Mouse (Mus musculus): ENCODE measurements at regions not wholly inside any gene's neighbourhood (a gene's known extent, or its start where the extent isn't known, plus 50 kb on each side); places are given as distances from the start of the nearest gene placed in this dataset.
A peak's percentile ranks its signal among the peaks of the same experiment; 100 is the strongest.

DNA sequence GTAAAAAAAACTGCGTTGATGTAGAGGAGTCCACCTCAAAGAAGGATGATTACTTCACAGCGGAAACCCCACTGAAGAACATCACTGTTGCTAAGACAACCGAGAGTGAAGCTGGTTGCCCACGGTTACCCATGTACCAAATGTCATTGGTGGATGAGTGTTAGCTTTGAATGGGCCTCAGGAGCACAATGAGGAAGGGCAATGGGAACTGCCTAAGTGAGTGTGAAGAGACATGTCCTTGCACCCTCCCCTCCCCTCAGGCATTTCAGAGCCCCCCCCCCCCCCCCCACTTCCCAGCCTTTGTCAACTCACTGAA is 96.1 kb upstream of the Chd2 start:
- Histone ChIP-seq H3K4me2 (no peak overlapping the region), H3K4me3 (no peak overlapping the region), H3K27me3 (replicated peaks) (no peaks in the 10 kb centered on the region), H3K9ac (no peak overlapping the region), H3K9me3 (no peaks in the 10 kb centered on the region), H3K36me3 (no peaks in the 10 kb centered on the region), H3K27ac (replicated peaks) (no peak overlapping the region), H3K4me1 (0 out of 2 replicates have a peak, but pooled peaks cover 3% of the 10 kb centered on the region)
- 75% methylated on average over 4 of the region's 4 CpGs for WGBS
- ATAC-seq (ENCODE audit: extremely low read depth, insufficient number of reproducible peaks, low FRiP score, low TSS enrichment): no peak

DNA sequence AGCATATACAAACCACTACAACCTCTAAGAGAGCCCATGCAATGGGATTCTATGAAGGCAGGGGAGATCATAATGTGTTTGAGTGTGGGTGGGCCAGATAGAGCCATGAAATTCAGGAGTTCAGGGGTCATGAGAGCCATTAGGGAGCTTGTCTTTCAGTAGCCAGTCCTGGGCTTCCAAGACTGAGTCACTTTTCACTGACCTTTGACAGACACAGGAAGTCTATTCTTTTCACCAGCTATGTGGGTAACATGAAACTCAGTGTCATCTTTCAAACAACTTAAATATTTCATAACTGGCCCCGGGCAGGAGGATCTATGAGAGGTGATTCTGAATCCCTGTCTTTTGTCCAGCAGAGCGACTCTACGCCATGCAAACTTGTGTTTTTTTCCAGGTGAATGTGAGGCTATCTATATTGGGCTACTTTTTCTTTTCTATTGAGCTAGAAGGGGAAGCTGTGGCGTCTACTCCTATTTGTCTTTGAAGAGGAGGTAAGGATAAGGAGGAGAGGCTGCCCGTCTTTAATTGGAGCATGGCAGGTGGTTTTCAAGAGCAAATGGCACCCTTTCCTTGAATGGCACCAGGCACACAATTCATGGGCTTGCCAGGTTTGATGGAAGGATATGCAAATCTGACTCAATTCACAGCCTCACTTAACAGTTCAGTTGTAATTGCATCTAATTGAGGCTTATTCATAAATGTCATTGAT is 95.6 kb upstream of the Chd2 start:
- no peak overlapping the region for H3K4me3 ChIP-seq
- no peaks in the 10 kb centered on the region for H3K36me3 ChIP-seq
- H3K4me2 ChIP-seq: no peak overlapping the region
- 74% methylated on average over 5 of the region's 5 CpGs for WGBS
- ATAC-seq (ENCODE audit: extremely low read depth, insufficient number of reproducible peaks, low FRiP score, low TSS enrichment): no peak
- no peak overlapping the region for H3K9ac ChIP-seq
- H3K4me1 ChIP-seq: 0 out of 2 replicates have a peak, but pooled peaks cover 3% of the 10 kb centered on the region
- H3K9me3 ChIP-seq: 0 out of 2 replicates have a peak, but pooled peaks cover under 1% of the 10 kb centered on the region
- H3K27me3 ChIP-seq (replicated peaks): no peaks in the 10 kb centered on the region
- no peak overlapping the region for H3K27ac ChIP-seq (replicated peaks)

DNA sequence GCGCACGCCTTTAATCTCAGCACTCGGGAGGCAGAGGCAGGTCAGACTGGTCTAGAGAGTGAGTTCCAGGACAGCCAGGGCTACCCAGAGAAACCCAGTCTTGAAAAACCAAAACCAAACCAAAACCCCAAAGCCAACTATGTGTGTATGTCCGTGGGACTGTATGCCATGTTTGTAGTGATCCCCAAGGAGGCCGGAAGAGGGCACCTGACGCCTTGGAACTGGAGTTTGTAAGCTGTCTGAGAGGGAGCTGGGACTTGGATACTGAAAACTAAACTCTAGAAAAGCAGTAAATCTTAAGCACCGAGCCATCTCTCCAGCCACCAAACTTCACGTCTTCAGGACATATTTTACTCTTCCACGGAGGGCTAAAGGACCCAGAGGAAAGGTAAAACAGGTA is 93.8 kb upstream of the Chd2 start:
- no peak for ATAC-seq (ENCODE audit: extremely low read depth, insufficient number of reproducible peaks, low FRiP score, low TSS enrichment)
- H3K4me2 ChIP-seq: no peak overlapping the region
- 85% methylated on average over 9 of the region's 9 CpGs for WGBS

DNA sequence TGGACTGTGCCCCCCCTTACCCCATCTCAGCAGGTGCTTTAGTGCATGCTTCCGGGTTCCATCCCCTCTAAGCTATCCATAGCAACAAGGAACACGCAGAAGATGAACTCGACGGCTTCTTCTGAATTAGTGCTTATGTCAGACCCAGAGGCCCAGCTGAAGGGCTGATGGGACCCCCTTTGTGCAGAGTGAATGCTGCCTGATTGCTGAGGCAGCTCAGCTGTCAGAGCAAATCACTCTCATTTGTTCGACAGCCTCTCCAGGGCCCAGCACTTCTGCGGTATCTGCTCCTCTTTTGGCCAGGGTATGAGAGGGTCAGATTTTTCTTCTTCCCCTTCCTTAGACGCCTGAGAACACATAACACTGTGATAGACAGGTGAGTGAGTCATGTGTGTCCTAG is 89.2 kb upstream of the Chd2 start:
- no peak overlapping the region for H3K4me3 ChIP-seq
- no peak overlapping the region for H3K9ac ChIP-seq
- H3K9me3 ChIP-seq: peaks cover 4% of the 10 kb centered on the region; the same call in 1 of the 2 replicates
- 48% methylated on average over 7 of the region's 7 CpGs for WGBS
- H3K4me1 ChIP-seq: peaks cover 4% of the 10 kb centered on the region; the same call in 1 of the 2 replicates
- H3K27me3 ChIP-seq (replicated peaks): no peaks in the 10 kb centered on the region
- H3K4me2 ChIP-seq: no peak overlapping the region
- ATAC-seq (ENCODE audit: extremely low read depth, insufficient number of reproducible peaks, low FRiP score, low TSS enrichment): no peak
- H3K27ac ChIP-seq (replicated peaks): no peak overlapping the region
- no peaks in the 10 kb centered on the region for H3K36me3 ChIP-seq

More for the DNA sequence above, 93.8 kb upstream of the Chd2 start:
- no peak overlapping the region for H3K4me3 ChIP-seq
- no peak overlapping the region for H3K9ac ChIP-seq
- no peak overlapping the region for H3K27ac ChIP-seq (replicated peaks)
- peaks cover 4% of the 10 kb centered on the region; the same call in 1 of the 2 replicates for H3K9me3 ChIP-seq
- H3K4me1 ChIP-seq: 0 out of 2 replicates have a peak, but pooled peaks cover 3% of the 10 kb centered on the region
- no peaks in the 10 kb centered on the region for H3K27me3 ChIP-seq (replicated peaks)
- no peaks in the 10 kb centered on the region for H3K36me3 ChIP-seq

DNA sequence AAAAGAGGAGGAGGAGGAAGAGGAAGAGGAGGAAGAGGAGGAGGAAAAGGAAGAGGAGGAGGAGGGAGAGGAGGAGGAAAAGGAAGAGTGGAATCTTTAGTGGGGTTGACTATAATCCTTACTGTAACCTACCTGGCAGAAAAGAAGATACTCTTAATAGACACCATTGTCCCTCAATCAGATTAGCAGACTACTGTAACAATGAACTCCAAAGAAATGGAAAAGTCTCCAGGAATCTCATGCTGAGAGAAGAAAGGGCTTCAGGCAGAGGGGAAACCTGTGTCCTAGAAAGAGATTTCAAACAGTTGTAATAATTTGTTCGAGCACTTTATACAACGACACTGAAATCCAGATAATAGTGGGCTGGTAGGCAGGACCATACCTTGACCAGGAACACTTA is 87.6 kb upstream of the Chd2 start:
- H3K9ac ChIP-seq: no peak overlapping the region
- no peak overlapping the region for H3K27ac ChIP-seq (replicated peaks)
- H3K4me3 ChIP-seq: no peak overlapping the region
- H3K36me3 ChIP-seq: no peaks in the 10 kb centered on the region
- 84% methylated on average over 2 of the region's 2 CpGs for WGBS
- no peak for ATAC-seq (ENCODE audit: extremely low read depth, insufficient number of reproducible peaks, low FRiP score, low TSS enrichment)
- no peak overlapping the region for H3K4me2 ChIP-seq
- peaks cover 4% of the 10 kb centered on the region; the same call in 1 of the 2 replicates for H3K4me1 ChIP-seq
- H3K27me3 ChIP-seq (replicated peaks): no peaks in the 10 kb centered on the region
- H3K9me3 ChIP-seq: peaks cover 4% of the 10 kb centered on the region; the same call in 1 of the 2 replicates

DNA sequence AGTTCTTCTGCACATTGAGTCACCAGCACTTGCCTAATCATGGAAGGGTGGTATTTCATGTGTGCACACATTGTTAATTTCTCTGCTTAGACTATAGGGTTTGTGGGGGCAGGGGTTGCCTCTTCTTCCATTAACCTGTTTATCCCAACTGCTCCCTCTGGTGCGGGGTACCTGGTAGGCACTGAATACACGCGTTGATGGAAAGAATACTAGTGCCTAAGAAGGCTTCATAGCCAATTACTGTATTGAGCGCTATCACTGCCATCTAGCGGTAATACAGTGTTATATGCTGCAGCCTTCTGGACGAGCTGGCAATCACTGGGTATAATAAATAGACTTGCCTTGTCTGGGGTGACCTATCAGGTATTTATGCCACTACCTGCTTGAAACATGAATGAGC is 86.4 kb upstream of the Chd2 start:
- Histone ChIP-seq H3K9ac (no peak overlapping the region), H3K4me3 (no peak overlapping the region), H3K27me3 (replicated peaks) (no peaks in the 10 kb centered on the region), H3K4me1 (peaks cover 4% of the 10 kb centered on the region; the same call in 1 of the 2 replicates), H3K9me3 (peaks cover 4% of the 10 kb centered on the region; the same call in 1 of the 2 replicates), H3K36me3 (no peaks in the 10 kb centered on the region), H3K4me2 (no peak overlapping the region; the same call in 1 of the 2 replicates), H3K27ac (replicated peaks) (no peak overlapping the region)
- under 1% methylated on average over 6 of the region's 6 CpGs for WGBS
- peak; percentile 40; the same call in 1 of the 2 replicates for ATAC-seq (ENCODE audit: extremely low read depth, insufficient number of reproducible peaks, low FRiP score, low TSS enrichment)

DNA sequence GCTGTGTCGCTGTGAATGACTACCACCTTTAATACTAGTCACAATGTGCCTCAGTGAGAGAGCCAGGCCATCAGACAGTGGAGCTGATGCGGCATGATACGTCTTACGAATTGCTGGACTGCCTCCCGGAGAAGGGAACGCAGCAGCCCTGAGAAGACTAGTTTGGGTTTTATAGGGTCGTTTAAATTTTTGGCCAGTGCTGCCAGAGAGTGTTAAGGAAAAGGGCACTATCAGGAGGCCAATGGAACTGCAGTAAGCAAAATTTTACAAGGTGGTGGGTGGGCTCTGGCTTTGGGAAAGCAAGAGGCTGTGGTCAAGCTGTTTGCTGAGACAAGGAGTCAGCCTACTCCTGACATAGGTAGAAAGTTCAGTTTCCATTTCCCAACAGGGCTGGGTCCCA is 84.7 kb upstream of the Chd2 start:
- H3K27ac ChIP-seq (replicated peaks): no peak overlapping the region
- WGBS: 74% methylated on average over 7 of the region's 7 CpGs
- H3K4me3 ChIP-seq: no peak overlapping the region
- ATAC-seq (ENCODE audit: extremely low read depth, insufficient number of reproducible peaks, low FRiP score, low TSS enrichment): no peak
- H3K9me3 ChIP-seq: no peaks in the 10 kb centered on the region
- no peak overlapping the region for H3K9ac ChIP-seq
- peaks cover 9% of the 10 kb centered on the region for H3K4me1 ChIP-seq
- H3K36me3 ChIP-seq: no peaks in the 10 kb centered on the region
- no peak overlapping the region for H3K4me2 ChIP-seq
- H3K27me3 ChIP-seq (replicated peaks): no peaks in the 10 kb centered on the region

DNA sequence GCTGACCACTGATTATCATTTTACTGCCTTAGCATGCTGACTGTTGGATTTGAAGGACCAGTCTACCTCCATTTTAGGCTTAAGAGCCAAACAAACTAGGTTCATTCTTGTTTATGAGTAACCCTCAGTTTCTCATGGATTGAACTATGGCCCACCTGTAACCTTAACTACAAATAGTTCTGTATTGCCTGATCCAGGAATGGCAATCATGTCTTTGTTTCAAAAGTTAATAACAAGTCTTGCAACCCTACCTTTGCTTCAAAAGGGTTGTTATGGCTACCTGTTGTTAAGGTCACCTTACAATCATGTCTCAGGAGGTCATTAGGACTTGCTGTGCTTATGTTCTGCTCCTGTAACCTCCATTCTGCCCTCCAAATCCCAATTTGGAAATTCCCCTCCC is 84.0 kb upstream of the Chd2 start:
- Histone ChIP-seq H3K36me3 (no peaks in the 10 kb centered on the region), H3K9ac (no peak overlapping the region), H3K4me1 (peaks cover 9% of the 10 kb centered on the region), H3K9me3 (no peaks in the 10 kb centered on the region), H3K27ac (replicated peaks) (no peak overlapping the region), H3K4me2 (no peak overlapping the region), H3K4me3 (no peak overlapping the region), H3K27me3 (replicated peaks) (no peaks in the 10 kb centered on the region)
- ATAC-seq (ENCODE audit: extremely low read depth, insufficient number of reproducible peaks, low FRiP score, low TSS enrichment): no peak

DNA sequence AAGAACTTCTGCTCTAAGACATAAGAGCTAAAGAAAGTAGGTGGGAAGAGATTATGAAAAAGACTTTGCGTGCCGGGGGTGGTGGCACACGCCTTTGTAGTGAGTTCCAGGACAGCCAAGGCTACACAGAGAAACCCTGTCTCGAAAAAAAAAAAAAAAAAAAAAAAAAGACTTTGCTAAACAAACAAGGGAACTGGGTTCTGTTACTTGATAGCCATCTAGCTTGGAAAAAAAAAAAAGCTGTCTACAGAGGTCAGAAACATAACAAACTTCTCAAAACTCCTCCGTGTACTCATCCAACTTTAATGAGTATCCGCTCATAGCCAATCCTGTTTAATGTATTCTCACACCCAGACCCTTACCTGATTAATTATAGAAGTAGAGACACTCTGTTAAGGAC is 83.4 kb upstream of the Chd2 start:
- H3K4me2 ChIP-seq: no peak overlapping the region
- H3K4me1 ChIP-seq: peaks cover 12% of the 10 kb centered on the region
- no peaks in the 10 kb centered on the region for H3K9me3 ChIP-seq
- 77% methylated on average over 6 of the region's 6 CpGs for WGBS
- H3K36me3 ChIP-seq: no peaks in the 10 kb centered on the region
- H3K27me3 ChIP-seq (replicated peaks): no peaks in the 10 kb centered on the region
- no peak for ATAC-seq (ENCODE audit: extremely low read depth, insufficient number of reproducible peaks, low FRiP score, low TSS enrichment)
- no peak overlapping the region for H3K9ac ChIP-seq
- H3K4me3 ChIP-seq: no peak overlapping the region
- no peak overlapping the region for H3K27ac ChIP-seq (replicated peaks)

DNA sequence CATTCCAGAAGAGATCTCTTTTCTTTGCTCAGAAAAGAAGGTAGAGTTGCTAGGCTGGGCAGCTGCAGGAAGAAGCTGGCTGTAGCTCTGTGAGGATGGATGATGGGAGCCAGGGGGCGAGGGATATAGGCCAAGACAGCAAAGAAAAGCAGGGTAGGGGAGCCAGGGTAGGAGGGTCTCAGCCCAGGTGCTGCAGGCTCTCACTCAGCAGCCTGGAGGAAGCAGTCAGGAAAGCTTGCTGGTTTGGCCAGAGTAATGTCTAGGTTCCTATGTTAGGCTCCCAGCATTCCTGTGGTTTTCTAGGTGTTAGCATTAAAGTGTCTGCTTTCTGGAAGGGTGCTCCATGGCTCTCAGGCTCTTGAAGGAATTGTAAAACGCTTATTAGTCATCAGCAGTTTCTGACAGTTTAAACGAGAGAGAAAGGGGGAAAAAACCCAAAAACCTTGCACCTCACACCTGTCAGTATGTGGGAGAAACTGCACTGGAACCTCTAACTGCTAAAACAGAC is 82.5 kb upstream of the Chd2 start:
- 75% methylated on average over 3 of the region's 3 CpGs for WGBS
- no peak overlapping the region for H3K27ac ChIP-seq (replicated peaks)

DNA sequence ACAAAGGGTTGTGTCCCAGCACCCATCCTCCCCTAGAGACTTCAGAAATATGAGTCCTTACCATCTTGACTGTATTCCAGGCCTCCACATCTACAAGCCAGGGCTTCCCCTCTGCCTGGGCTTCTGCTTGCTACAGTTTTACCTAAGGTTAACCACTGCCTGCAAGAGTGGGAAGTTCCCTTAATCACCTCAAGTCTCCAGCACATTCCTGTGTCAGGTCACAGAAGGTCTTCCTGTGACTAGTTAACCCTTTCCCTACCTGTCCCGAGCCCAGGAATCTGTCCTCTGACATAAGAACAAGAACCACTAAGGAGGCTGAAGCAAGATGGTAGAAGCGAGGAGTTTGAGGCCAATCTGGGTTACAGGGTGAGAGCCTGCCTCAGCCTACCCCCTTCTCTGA is 80.8 kb upstream of the Chd2 start:
- Histone ChIP-seq H3K36me3 (no peaks in the 10 kb centered on the region), H3K4me1 (peaks cover 8% of the 10 kb centered on the region), H3K9me3 (no peaks in the 10 kb centered on the region), H3K4me3 (no peak overlapping the region), H3K27ac (replicated peaks) (0 out of 2 replicates have a peak overlapping the region, but pooled peaks have one; percentile 29), H3K27me3 (replicated peaks) (no peaks in the 10 kb centered on the region), H3K4me2 (no peak overlapping the region), H3K9ac (no peak overlapping the region)
- 62% methylated on average over 2 of the region's 2 CpGs for WGBS
- no peak for ATAC-seq (ENCODE audit: extremely low read depth, insufficient number of reproducible peaks, low FRiP score, low TSS enrichment)

More for the DNA sequence above, 82.5 kb upstream of the Chd2 start:
- no peak overlapping the region for H3K4me3 ChIP-seq
- ATAC-seq (ENCODE audit: extremely low read depth, insufficient number of reproducible peaks, low FRiP score, low TSS enrichment): no peak
- H3K27me3 ChIP-seq (replicated peaks): no peaks in the 10 kb centered on the region
- H3K9me3 ChIP-seq: no peaks in the 10 kb centered on the region
- H3K9ac ChIP-seq: no peak overlapping the region
- no peak overlapping the region for H3K4me2 ChIP-seq
- H3K4me1 ChIP-seq: peaks cover 13% of the 10 kb centered on the region
- H3K36me3 ChIP-seq: no peaks in the 10 kb centered on the region

DNA sequence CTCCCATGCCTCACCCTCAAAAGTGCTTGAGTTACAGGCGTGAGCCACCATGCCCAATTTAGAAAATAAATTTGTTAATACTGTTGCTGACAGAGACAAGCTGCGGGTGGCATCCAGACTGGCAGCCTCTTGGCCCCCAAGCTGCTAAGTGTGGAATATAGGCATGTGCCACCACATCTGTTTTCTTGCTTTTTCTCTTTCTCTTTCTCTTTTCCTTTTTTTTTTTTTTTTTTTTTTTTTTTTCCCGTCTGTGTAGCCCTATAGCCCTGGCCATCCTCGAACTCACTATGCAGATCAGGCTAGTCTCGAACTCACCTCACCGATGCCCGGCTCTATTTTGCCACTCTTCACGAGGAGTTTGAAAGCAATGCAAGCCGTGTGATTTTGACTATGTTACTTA is 78.7 kb upstream of the Chd2 start:
- no peak overlapping the region for H3K4me3 ChIP-seq
- no peak overlapping the region for H3K4me2 ChIP-seq
- no peaks in the 10 kb centered on the region for H3K27me3 ChIP-seq (replicated peaks)
- 88% methylated on average over 9 of the region's 9 CpGs for WGBS
- H3K4me1 ChIP-seq: peaks cover 24% of the 10 kb centered on the region
- H3K27ac ChIP-seq (replicated peaks): 0 out of 2 replicates have a peak overlapping the region, but pooled peaks have one; percentile 31
- H3K36me3 ChIP-seq: no peaks in the 10 kb centered on the region
- no peak for ATAC-seq (ENCODE audit: extremely low read depth, insufficient number of reproducible peaks, low FRiP score, low TSS enrichment)
- H3K9ac ChIP-seq: no peak overlapping the region
- H3K9me3 ChIP-seq: no peaks in the 10 kb centered on the region

Measured in heart, embryonic 13.5 days (tissue).